Mouse (Mus musculus): ENCODE measurements around the gene Aspa.

Aspa gene

GRCm38 (mm10) chr11:73257362-73257945 lies 71.9 kb downstream of the Aspa start:
- in situ Hi-C loops (cut with MboI): no loop called here

All from mature B cell (primary cell).